Mouse (Mus musculus): ENCODE measurements at regions not wholly inside any gene's neighbourhood (a gene's known extent, or its start where the extent isn't known, plus 50 kb on each side); places are given as distances from the start of the nearest gene placed in this dataset.

DNA sequence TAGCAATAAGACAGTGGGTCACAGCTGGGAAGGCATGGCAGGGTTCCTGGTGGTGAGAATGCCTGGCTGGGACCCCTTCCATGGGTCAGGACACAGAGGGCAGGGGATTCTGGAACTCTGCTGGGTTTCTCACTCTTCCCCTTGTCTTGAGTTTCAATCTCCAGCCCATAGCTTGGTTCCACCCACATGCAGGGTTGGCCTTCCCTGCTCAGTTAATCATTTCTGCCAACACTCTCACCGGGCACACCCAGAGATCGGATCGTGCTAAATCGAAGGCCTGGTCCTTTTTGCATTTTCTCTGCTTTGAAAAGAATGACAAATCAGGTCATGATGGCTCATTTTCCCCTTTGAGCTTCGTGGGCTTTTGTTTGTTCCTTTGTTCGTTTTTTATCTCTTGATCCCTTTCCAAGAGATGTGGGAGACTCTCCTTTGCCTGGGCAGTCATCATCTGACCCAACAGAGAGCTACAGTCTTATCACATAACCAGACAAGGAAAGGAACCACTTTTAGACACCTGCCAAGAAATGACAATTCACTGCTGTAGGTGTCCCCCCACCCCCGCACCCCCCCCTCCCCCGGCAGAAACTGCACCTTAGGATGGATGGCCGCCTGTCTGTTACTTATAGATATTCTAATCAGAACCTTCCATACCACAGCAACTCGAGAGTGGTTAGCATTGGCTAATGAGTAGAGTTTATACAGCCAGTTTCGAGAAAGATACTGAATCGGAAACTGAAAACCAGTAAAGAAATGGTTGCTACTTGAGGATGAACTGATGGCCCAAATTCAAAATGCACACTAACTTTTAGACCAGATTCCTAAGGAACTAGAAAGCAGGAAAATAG, 90.4 kb upstream of the Tspan5 start:
- ATAC-seq (ENCODE audit: insufficient number of reproducible peaks, insufficient read depth, low FRiP score, low read depth): no peak
- no peak overlapping the region for H3K27ac ChIP-seq (replicated peaks in 1 of 2; ENCODE audit: control insufficient read depth in 1 of 2, insufficient read depth in 1 of 2, low read depth in 2 of 2, low read length in 2 of 2)
- no peak overlapping the region for H3K4me3 ChIP-seq (ENCODE audit: control insufficient read depth in 1 of 2, insufficient read depth in 1 of 2, low read depth in 1 of 2, low read length in 2 of 2)
- WGBS: 79% methylated on average over 12 of the region's 12 CpGs
- H3K9ac ChIP-seq (ENCODE audit: low read length): no peak overlapping the region
- no peak overlapping the region for H3K4me2 ChIP-seq (ENCODE audit: low read length)
- peaks cover 10% of the 10 kb centered on the region; the same call in 1 of the 2 replicates for H3K9me3 ChIP-seq (ENCODE audit: control insufficient read depth, low read length)
- H3K27me3 ChIP-seq (ENCODE audit: control insufficient read depth, insufficient read depth, low read length): no peaks in the 10 kb centered on the region
- H3K36me3 ChIP-seq (ENCODE audit: control insufficient read depth, insufficient read depth, low read length): no peaks in the 10 kb centered on the region
- H3K4me1 ChIP-seq (ENCODE audit: control insufficient read depth in 2 of 2, insufficient read depth in 2 of 2, low read length in 2 of 2): no peaks in the 10 kb centered on the region

GRCm38 (mm10) chr3:138652206-138652605, 89.8 kb upstream of the Tspan5 start:
- H3K27ac ChIP-seq (replicated peaks in 1 of 2; ENCODE audit: control insufficient read depth in 1 of 2, insufficient read depth in 1 of 2, low read depth in 2 of 2, low read length in 2 of 2): no peak overlapping the region
- no peak for ATAC-seq (ENCODE audit: insufficient number of reproducible peaks, insufficient read depth, low FRiP score, low read depth)
- no peaks in the 10 kb centered on the region for H3K4me1 ChIP-seq (ENCODE audit: control insufficient read depth in 2 of 2, insufficient read depth in 2 of 2, low read length in 2 of 2)
- WGBS: 93% methylated on average over 2 of the region's 2 CpGs
- H3K9me3 ChIP-seq (ENCODE audit: control insufficient read depth, low read length): peaks cover 10% of the 10 kb centered on the region; the same call in 1 of the 2 replicates
- no peak overlapping the region for H3K4me2 ChIP-seq (ENCODE audit: low read length)
- H3K27me3 ChIP-seq (ENCODE audit: control insufficient read depth, insufficient read depth, low read length): no peaks in the 10 kb centered on the region
- H3K4me3 ChIP-seq (ENCODE audit: control insufficient read depth in 1 of 2, insufficient read depth in 1 of 2, low read depth in 1 of 2, low read length in 2 of 2): no peak overlapping the region
- H3K9ac ChIP-seq (ENCODE audit: low read length): no peak overlapping the region
- H3K36me3 ChIP-seq (ENCODE audit: control insufficient read depth, insufficient read depth, low read length): no peaks in the 10 kb centered on the region

GRCm38 (mm10) chr3:138652685-138653084, 89.3 kb upstream of the Tspan5 start:
- Histone ChIP-seq H3K4me3 (ENCODE audit: control insufficient read depth in 1 of 2, insufficient read depth in 1 of 2, low read depth in 1 of 2, low read length in 2 of 2) (no peak overlapping the region), H3K9ac (ENCODE audit: low read length) (no peak overlapping the region)
- no peak for ATAC-seq (ENCODE audit: insufficient number of reproducible peaks, insufficient read depth, low FRiP score, low read depth)

DNA sequence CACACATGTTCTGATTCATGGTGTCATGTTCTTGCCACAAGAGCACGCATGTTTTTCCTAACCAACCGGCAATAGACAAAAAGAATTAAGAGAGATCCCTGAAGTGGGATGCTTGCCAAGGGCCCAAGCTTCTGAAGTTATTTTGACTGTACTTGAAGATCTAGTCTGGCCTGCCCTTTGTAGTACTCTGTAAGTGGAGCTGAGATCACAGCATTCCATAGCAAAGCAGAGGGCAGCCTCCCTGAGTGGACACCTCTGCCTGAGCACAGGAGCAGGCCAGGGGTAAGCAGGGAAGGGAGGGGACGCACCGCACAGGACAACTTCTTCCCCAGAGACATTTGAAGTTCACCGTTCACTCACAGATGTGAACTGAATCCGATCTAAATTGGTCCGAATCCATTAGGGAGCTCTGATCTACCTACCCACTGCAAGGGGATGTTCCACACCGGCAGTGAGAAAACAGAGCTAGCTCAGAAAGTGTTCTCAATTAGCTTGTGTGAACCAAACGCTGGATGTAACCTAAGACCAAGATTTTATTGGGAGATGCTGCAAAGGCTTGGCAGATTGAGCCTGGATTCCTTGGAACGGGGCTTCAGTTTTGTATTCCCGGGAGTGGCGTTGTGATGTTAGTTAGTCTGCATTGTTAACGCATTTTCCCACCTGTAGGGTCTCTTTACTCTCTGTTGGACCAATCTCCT, 88.3 kb upstream of the Tspan5 start:
- 86% methylated on average over 13 of the region's 13 CpGs for WGBS
- no peak overlapping the region for H3K27ac ChIP-seq (replicated peaks in 1 of 2; ENCODE audit: control insufficient read depth in 1 of 2, insufficient read depth in 1 of 2, low read depth in 2 of 2, low read length in 2 of 2)
- H3K4me1 ChIP-seq (ENCODE audit: control insufficient read depth in 2 of 2, insufficient read depth in 2 of 2, low read length in 2 of 2): no peaks in the 10 kb centered on the region
- ATAC-seq (ENCODE audit: insufficient number of reproducible peaks, insufficient read depth, low FRiP score, low read depth): no peak
- no peak overlapping the region for H3K4me3 ChIP-seq (ENCODE audit: control insufficient read depth in 1 of 2, insufficient read depth in 1 of 2, low read depth in 1 of 2, low read length in 2 of 2)
- H3K9me3 ChIP-seq (ENCODE audit: control insufficient read depth, low read length): 0 out of 2 replicates have a peak, but pooled peaks cover 12% of the 10 kb centered on the region
- H3K36me3 ChIP-seq (ENCODE audit: control insufficient read depth, insufficient read depth, low read length): no peaks in the 10 kb centered on the region
- H3K4me2 ChIP-seq (ENCODE audit: low read length): no peak overlapping the region
- no peak overlapping the region for H3K9ac ChIP-seq (ENCODE audit: low read length)
- no peaks in the 10 kb centered on the region for H3K27me3 ChIP-seq (ENCODE audit: control insufficient read depth, insufficient read depth, low read length)

More at GRCm38 (mm10) chr3:138652685-138653084, 89.3 kb upstream of the Tspan5 start:
- H3K9me3 ChIP-seq (ENCODE audit: control insufficient read depth, low read length): 0 out of 2 replicates have a peak, but pooled peaks cover 9% of the 10 kb centered on the region
- no peak overlapping the region for H3K4me2 ChIP-seq (ENCODE audit: low read length)
- H3K36me3 ChIP-seq (ENCODE audit: control insufficient read depth, insufficient read depth, low read length): no peaks in the 10 kb centered on the region
- no peak overlapping the region for H3K27ac ChIP-seq (replicated peaks in 1 of 2; ENCODE audit: control insufficient read depth in 1 of 2, insufficient read depth in 1 of 2, low read depth in 2 of 2, low read length in 2 of 2)
- H3K4me1 ChIP-seq (ENCODE audit: control insufficient read depth in 2 of 2, insufficient read depth in 2 of 2, low read length in 2 of 2): no peaks in the 10 kb centered on the region
- H3K27me3 ChIP-seq (ENCODE audit: control insufficient read depth, insufficient read depth, low read length): no peaks in the 10 kb centered on the region
- 82% methylated on average over 4 of the region's 4 CpGs for WGBS

- 0 out of 2 replicates have a peak, but pooled peaks cover 15% of the 10 kb centered on the region for H3K9me3 ChIP-seq (ENCODE audit: control insufficient read depth, low read length)
- no peaks in the 10 kb centered on the region for H3K4me1 ChIP-seq (ENCODE audit: control insufficient read depth in 2 of 2, insufficient read depth in 2 of 2, low read length in 2 of 2)
- no peaks in the 10 kb centered on the region for H3K27me3 ChIP-seq (ENCODE audit: control insufficient read depth, insufficient read depth, low read length)
- H3K4me2 ChIP-seq (ENCODE audit: low read length): no peak overlapping the region
- no peak overlapping the region for H3K27ac ChIP-seq (replicated peaks in 1 of 2; ENCODE audit: control insufficient read depth in 1 of 2, insufficient read depth in 1 of 2, low read depth in 2 of 2, low read length in 2 of 2)
- 76% methylated on average over 16 of the region's 16 CpGs for WGBS
- H3K36me3 ChIP-seq (ENCODE audit: control insufficient read depth, insufficient read depth, low read length): no peaks in the 10 kb centered on the region
- no peak overlapping the region for H3K9ac ChIP-seq (ENCODE audit: low read length)
- H3K4me3 ChIP-seq (ENCODE audit: control insufficient read depth in 1 of 2, insufficient read depth in 1 of 2, low read depth in 1 of 2, low read length in 2 of 2): no peak overlapping the region
- no peak for ATAC-seq (ENCODE audit: insufficient number of reproducible peaks, insufficient read depth, low FRiP score, low read depth)
Observed at GRCm38 (mm10) chr3:138654610-138655371, 87.2 kb upstream of the Tspan5 start.

DNA sequence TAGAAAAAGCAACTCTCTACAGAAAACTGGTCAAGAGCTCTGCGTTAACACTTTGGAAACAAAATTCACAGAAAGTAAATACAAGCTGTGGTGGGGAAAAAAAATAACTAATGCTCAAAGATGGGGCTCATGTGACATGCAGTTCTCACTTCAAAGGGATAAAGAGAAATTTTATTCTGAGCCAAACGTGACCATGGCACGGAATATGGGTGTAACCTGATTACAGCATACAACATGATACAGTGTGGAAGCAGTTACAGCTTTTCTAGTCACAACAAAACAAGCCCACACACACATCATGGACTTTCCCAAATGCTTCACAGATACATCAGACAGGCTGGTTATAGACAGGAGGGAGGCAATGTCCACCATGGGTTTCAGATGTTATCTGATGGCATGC, 86.5 kb upstream of the Tspan5 start:
- no peak for ATAC-seq (ENCODE audit: insufficient number of reproducible peaks, insufficient read depth, low FRiP score, low read depth)
- WGBS: 84% methylated on average over 3 of the region's 3 CpGs

GRCm38 (mm10) chr3:138662625-138663024, 79.4 kb upstream of the Tspan5 start:
- Histone ChIP-seq H3K4me3 (ENCODE audit: control insufficient read depth in 1 of 2, insufficient read depth in 1 of 2, low read depth in 1 of 2, low read length in 2 of 2) (no peak overlapping the region), H3K36me3 (ENCODE audit: control insufficient read depth, insufficient read depth, low read length) (no peaks in the 10 kb centered on the region), H3K4me1 (ENCODE audit: control insufficient read depth in 2 of 2, insufficient read depth in 2 of 2, low read length in 2 of 2) (no peaks in the 10 kb centered on the region), H3K9me3 (ENCODE audit: control insufficient read depth, low read length) (peaks cover 6% of the 10 kb centered on the region; the same call in 1 of the 2 replicates), H3K27ac (replicated peaks in 1 of 2; ENCODE audit: control insufficient read depth in 1 of 2, insufficient read depth in 1 of 2, low read depth in 2 of 2, low read length in 2 of 2) (no peak overlapping the region), H3K27me3 (ENCODE audit: control insufficient read depth, insufficient read depth, low read length) (no peaks in the 10 kb centered on the region), H3K4me2 (ENCODE audit: low read length) (no peak overlapping the region), H3K9ac (ENCODE audit: low read length) (no peak overlapping the region)
- ATAC-seq (ENCODE audit: insufficient number of reproducible peaks, insufficient read depth, low FRiP score, low read depth): no peak
- WGBS: 61% methylated on average over 2 of the region's 2 CpGs

More for the DNA sequence above, 86.5 kb upstream of the Tspan5 start:
- Histone ChIP-seq H3K4me2 (ENCODE audit: low read length) (no peak overlapping the region), H3K9me3 (ENCODE audit: control insufficient read depth, low read length) (0 out of 2 replicates have a peak, but pooled peaks cover 15% of the 10 kb centered on the region), H3K27ac (replicated peaks in 1 of 2; ENCODE audit: control insufficient read depth in 1 of 2, insufficient read depth in 1 of 2, low read depth in 2 of 2, low read length in 2 of 2) (no peak overlapping the region), H3K27me3 (ENCODE audit: control insufficient read depth, insufficient read depth, low read length) (no peaks in the 10 kb centered on the region), H3K4me3 (ENCODE audit: control insufficient read depth in 1 of 2, insufficient read depth in 1 of 2, low read depth in 1 of 2, low read length in 2 of 2) (no peak overlapping the region), H3K9ac (ENCODE audit: low read length) (no peak overlapping the region), H3K36me3 (ENCODE audit: control insufficient read depth, insufficient read depth, low read length) (no peaks in the 10 kb centered on the region), H3K4me1 (ENCODE audit: control insufficient read depth in 2 of 2, insufficient read depth in 2 of 2, low read length in 2 of 2) (no peaks in the 10 kb centered on the region)

All from heart, embryonic 14.5 days (tissue).